Mouse (Mus musculus): Measurements from ENCODE around the gene Cbx5. TPM values are rescaled to one million over a fixed set of nuclear protein-coding genes. Genes with fewer than 3 reads are reported as not detected.
A peak's percentile ranks its signal among the peaks of the same experiment; 100 is the strongest.

The Cbx5 gene
- polyA plus RNA-seq, 1 experiment from 2014 or later, result 98.0 TPM

DNA sequence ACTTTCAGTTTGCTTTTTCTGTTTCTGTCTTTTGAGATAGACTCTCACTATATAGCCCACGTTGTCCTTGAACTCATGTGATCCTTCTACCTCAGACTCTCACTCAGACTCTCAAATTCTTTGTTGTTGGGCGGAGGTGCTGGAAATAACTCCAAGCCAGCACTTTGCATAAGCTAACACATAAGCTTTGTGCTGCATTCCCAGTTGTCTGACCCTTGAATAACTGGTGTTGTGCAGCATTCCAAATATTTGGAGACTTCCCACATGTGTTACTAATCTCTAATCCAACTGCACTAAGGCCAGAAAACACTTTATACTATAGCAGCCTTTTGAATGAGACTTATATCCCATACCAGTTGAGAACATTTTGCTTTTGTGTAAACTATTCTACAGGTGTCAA, 10.7 kb downstream of the Cbx5 start:
- Histone ChIP-seq H3K27me3 (replicated peaks) (no peaks in the 10 kb centered on the region), H3K4me3 (replicated peaks) (no peak overlapping the region), H3K36me3 (no peaks in the 10 kb centered on the region), H3K4me2 (replicated peaks) (no peak overlapping the region), H3K9ac (no peak overlapping the region), H3K4me1 (replicated peaks) (no peaks in the 10 kb centered on the region), H3K27ac (no peak overlapping the region), H3K9me3 (no peaks in the 10 kb centered on the region)
- ATAC-seq, result no peak
- 41% methylated on average over 2 of the region's 2 CpGs for WGBS

DNA sequence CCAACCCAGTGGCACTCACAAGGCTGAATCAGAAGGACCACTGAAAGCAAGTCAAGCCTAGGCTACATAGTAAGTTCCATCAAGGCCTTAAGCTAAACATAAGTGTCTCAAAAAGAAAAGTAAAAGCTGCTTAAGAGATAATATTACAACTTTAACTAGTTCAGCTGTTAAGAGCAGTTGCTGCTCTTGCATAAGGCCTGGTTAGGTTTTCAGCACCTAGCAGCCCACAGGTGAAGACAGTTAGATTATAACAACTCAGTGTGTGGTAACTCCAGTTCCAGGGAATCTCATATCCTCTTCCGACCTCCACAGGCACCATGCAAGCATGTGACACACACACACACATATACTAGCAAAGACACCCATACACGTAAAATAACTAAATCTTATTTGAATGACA, 12.0 kb downstream of the Cbx5 start:
- Histone ChIP-seq H3K9me3 (no peaks in the 10 kb centered on the region), H3K27ac (no peak overlapping the region), H3K4me2 (replicated peaks) (no peak overlapping the region), H3K27me3 (replicated peaks) (no peaks in the 10 kb centered on the region), H3K4me3 (replicated peaks) (no peak overlapping the region), H3K4me1 (replicated peaks) (no peaks in the 10 kb centered on the region), H3K36me3 (no peaks in the 10 kb centered on the region), H3K9ac (no peak overlapping the region)
- no peak for ATAC-seq
- WGBS, result 70% methylated on average over 2 of the region's 2 CpGs

DNA sequence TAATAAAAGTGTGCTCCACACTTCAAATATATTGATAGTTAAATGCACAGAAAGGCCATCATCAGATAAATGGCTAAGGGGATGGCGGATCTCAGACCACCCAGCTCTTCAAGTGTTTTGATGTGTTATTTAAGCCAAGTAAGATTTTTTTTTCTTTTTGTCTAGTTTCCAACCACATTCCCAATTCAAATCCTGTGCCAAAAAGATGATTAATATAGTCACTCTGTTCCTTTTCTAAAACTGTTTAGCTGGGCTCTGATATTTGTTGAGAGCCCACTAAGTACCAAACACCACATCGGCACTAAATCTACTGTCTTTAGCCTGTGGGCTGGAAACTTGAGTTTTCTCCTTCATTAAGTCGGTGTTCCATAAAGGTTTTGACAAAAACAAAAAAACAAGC, 12.6 kb downstream of the Cbx5 start:
- Histone ChIP-seq H3K9ac (no peak overlapping the region), H3K9me3 (no peaks in the 10 kb centered on the region), H3K4me2 (replicated peaks) (no peak overlapping the region), H3K4me3 (replicated peaks) (no peak overlapping the region), H3K27me3 (replicated peaks) (no peaks in the 10 kb centered on the region), H3K4me1 (replicated peaks) (no peaks in the 10 kb centered on the region), H3K36me3 (no peaks in the 10 kb centered on the region), H3K27ac (no peak overlapping the region)
- no peak for ATAC-seq
- 63% methylated on average over 3 of the region's 3 CpGs for WGBS

DNA sequence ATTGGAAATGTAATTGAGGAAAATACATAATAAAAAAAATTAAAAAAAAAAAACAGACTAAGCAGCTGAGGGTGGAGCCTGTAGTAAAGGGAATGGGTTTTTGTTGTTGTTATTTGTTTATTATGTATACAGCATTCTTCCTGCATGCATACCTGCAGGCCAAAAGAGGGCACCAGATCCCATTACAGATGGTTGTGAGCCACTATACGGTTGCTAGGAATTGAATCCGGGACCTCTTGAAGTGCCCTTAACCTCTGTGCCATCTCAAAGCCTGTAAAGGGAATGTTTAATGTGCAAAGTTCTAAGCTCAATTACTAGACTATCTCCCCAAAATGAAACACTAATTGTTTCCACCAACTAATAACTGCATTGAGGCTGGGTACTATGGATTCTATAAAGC, 15.5 kb downstream of the Cbx5 start:
- no peaks in the 10 kb centered on the region for H3K36me3 ChIP-seq
- ATAC-seq, result no peak
- H3K27ac ChIP-seq, result no peak overlapping the region
- H3K4me1 ChIP-seq (replicated peaks), result peaks cover 8% of the 10 kb centered on the region
- H3K4me3 ChIP-seq (replicated peaks), result no peak overlapping the region
- no peak overlapping the region for H3K4me2 ChIP-seq (replicated peaks)
- no peaks in the 10 kb centered on the region for H3K9me3 ChIP-seq
- 86% methylated on average over 2 of the region's 2 CpGs for WGBS
- H3K9ac ChIP-seq, result no peak overlapping the region
- no peaks in the 10 kb centered on the region for H3K27me3 ChIP-seq (replicated peaks)

DNA sequence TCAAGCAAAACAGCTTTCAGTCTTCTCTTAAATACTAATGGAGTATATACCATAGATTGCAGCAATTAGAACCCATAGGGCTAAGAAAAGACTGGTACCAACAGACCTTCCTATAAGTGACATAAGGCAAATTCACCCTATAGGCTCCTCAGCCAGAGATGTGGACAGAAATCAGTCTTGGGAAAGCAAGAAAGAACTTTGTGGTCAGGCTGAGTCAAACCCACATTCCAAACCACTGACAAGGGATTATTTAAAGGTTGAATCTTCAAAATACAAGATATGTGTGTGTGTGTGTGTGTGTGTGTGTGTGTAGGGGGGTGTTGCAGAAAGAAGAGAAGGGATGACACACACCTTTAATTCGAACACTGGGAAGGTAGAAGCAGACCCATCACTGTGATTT, 18.2 kb downstream of the Cbx5 start:
- Histone ChIP-seq H3K27me3 (replicated peaks) (no peaks in the 10 kb centered on the region), H3K4me2 (replicated peaks) (no peak overlapping the region)
- 53% methylated on average over 1 of the region's 1 CpGs for WGBS

DNA sequence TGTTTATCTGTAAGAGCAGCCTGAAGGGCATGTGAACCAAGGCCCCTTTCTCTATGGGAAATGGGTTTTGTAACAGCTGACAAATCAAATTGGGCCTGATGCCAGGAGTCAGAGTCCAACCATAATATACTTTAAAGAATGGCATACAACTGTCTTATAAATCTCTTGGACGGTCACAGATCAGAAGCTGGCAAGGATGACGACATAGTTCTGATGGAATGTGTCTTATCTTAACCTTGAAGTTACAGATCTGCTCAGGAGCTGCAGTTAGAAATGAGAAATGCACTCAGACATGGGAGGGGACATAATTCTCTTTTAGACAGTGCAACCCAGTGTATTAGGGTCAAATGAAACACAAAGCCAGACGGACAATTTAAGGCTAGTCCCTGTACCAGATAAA, 18.8 kb downstream of the Cbx5 start:
- no peak overlapping the region for H3K9ac ChIP-seq
- H3K27me3 ChIP-seq (replicated peaks), result no peaks in the 10 kb centered on the region
- H3K27ac ChIP-seq, result no peak overlapping the region
- peaks cover 13% of the 10 kb centered on the region for H3K4me1 ChIP-seq (replicated peaks)
- peak; percentile 85 for ATAC-seq
- no peak overlapping the region for H3K4me2 ChIP-seq (replicated peaks)
- no peak overlapping the region for H3K4me3 ChIP-seq (replicated peaks)
- WGBS, result 16% methylated on average over 3 of the region's 3 CpGs
- no peaks in the 10 kb centered on the region for H3K36me3 ChIP-seq
- H3K9me3 ChIP-seq, result no peaks in the 10 kb centered on the region

More for the DNA sequence above, 18.2 kb downstream of the Cbx5 start:
- H3K4me3 ChIP-seq (replicated peaks), result no peak overlapping the region
- no peak overlapping the region for H3K9ac ChIP-seq
- H3K9me3 ChIP-seq, result no peaks in the 10 kb centered on the region
- H3K27ac ChIP-seq, result no peak overlapping the region
- H3K4me1 ChIP-seq (replicated peaks), result peaks cover 8% of the 10 kb centered on the region
- ATAC-seq, result no peak
- H3K36me3 ChIP-seq, result no peaks in the 10 kb centered on the region

DNA sequence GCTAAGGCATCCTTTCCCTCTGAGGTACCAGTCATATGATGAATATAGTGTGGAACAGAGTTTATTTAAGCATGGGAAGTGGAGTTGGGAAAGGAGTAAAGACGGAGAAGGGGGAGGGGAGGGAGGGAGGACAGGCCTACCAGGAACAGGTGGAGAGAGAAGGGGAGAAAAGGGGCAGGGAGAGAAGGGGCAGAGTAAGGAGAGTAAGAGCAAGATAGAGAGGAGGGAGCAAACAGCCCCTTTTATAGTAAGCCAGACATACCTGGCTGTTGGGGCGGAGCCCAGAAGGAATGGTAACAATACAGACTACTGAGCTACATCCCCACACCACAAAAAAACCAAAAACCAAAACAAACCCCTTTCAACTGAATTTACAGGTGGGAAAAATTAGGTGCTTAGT, 23.6 kb downstream of the Cbx5 start:
- Histone ChIP-seq H3K27ac (peak overlapping the region; percentile 80; the same call in 1 of the 2 replicates), H3K27me3 (replicated peaks) (no peaks in the 10 kb centered on the region), H3K36me3 (peaks cover 9% of the 10 kb centered on the region), H3K9ac (no peak overlapping the region), H3K4me3 (replicated peaks) (no peak overlapping the region), H3K4me1 (replicated peaks) (peaks cover 12% of the 10 kb centered on the region), H3K4me2 (replicated peaks) (peak overlapping the region; percentile 63), H3K9me3 (no peaks in the 10 kb centered on the region)
- 22% methylated on average over 2 of the region's 2 CpGs for WGBS
- peak; percentile 4; the same call in 1 of the 2 replicates for ATAC-seq

- under 1% methylated on average over 15 of the region's 15 CpGs for WGBS
- H3K4me2 ChIP-seq (replicated peaks), result peak overlapping the region; percentile 63
- no peaks in the 10 kb centered on the region for H3K27me3 ChIP-seq (replicated peaks)
- H3K9ac ChIP-seq, result peak overlapping the region; percentile 18
- peak overlapping the region; percentile 28 for H3K4me3 ChIP-seq (replicated peaks)
- peaks cover 9% of the 10 kb centered on the region for H3K4me1 ChIP-seq (replicated peaks)
- peaks cover 14% of the 10 kb centered on the region for H3K36me3 ChIP-seq
- ATAC-seq, result peak; percentile 95
- peak overlapping the region; percentile 80 for H3K27ac ChIP-seq
- no peaks in the 10 kb centered on the region for H3K9me3 ChIP-seq
Observed at GRCm38 (mm10) chr15:103214971-103215907, 24.4 kb downstream of the Cbx5 start.

DNA sequence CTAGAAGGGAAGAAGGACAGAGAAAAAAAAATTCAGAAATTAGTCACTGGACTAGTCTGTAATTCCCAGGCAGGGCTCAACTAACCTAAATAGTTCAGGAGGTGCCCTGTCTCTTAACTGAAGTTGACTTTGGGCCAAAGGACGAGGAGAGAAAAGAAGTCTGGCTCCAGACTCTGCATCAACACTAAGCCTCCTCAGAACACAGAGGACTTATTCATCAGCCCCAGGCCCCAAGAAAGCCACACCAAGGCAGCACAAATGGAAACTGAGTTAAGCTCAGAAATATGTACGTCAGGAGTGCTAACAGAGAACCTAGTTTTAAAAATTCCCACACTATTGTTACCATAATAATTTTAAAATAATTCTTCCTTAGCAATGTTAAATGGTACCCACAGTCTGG, 25.5 kb downstream of the Cbx5 start:
- Histone ChIP-seq H3K4me2 (replicated peaks) (peak overlapping the region; percentile 36; the same call in 1 of the 2 replicates), H3K27me3 (replicated peaks) (no peaks in the 10 kb centered on the region), H3K9ac (peak overlapping the region; percentile 15; the same call in 1 of the 2 replicates), H3K36me3 (peaks cover 19% of the 10 kb centered on the region), H3K4me1 (replicated peaks) (peaks cover 9% of the 10 kb centered on the region), H3K9me3 (no peaks in the 10 kb centered on the region), H3K27ac (peak overlapping the region; percentile 54; the same call in 1 of the 2 replicates), H3K4me3 (replicated peaks) (0 out of 2 replicates have a peak overlapping the region, but pooled peaks have one; percentile 7)
- WGBS, result 42% methylated on average over 2 of the region's 2 CpGs
- ATAC-seq, result no peak

DNA sequence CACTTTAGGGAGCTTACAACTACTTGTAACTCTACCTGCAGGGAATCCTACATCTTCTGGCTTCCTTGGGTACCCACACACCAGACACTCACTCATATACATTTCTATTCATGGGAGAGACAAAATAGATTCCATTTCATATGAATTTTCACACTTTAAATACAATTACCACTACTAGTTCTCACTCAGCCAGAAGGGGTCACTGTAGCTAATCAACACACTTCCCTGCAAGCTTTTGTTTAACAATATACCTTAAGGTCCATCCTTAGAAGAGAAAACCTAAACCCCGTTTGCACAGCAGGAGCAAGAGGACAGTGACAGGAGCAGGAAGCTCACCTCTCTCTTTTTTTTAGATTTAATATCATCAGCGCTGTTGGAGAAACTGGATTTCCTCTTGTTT, 34.5 kb downstream of the Cbx5 start:
- Histone ChIP-seq H3K4me2 (replicated peaks) (no peak overlapping the region), H3K4me3 (replicated peaks) (no peak overlapping the region), H3K9me3 (no peaks in the 10 kb centered on the region), H3K36me3 (peaks cover 18% of the 10 kb centered on the region), H3K27ac (no peak overlapping the region), H3K9ac (no peak overlapping the region), H3K27me3 (replicated peaks) (no peaks in the 10 kb centered on the region), H3K4me1 (replicated peaks) (no peaks in the 10 kb centered on the region)
- 51% methylated on average over 2 of the region's 2 CpGs for WGBS
- no peak for ATAC-seq

DNA sequence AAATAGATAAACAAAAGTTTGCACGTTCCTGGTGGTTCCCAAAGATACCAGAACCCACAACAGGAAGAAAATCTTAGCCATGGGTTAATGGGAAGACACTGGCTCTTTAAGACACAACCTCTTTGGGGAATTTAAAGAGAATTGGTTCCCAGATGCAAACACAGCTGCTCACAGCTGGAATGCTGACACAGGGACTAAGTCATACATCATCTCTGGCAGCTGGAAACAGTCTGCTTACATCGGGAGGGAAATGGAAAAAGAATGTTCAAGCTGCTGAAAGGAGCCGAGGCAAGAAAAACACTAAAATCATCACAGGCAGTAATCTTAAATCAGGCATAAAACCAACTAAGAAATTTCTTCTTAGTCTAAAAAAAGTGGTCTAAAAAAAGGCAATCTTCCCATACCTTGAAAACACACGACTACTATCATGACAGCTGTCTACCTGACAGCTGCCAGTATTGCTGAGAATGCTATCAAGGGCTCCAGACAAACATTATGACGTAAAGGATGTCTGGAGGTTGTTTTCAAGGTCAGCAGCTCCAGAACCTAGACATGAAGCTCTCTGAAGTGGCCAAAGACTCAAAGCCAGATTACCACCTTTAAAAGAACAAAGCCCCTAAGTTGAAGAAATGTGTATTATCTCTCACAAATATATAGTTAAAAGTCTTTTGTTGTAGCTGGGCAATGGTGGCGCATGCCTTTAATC, 37.4 kb downstream of the Cbx5 start:
- Histone ChIP-seq H3K9ac (no peak overlapping the region), H3K36me3 (peaks cover 16% of the 10 kb centered on the region; the same call in 1 of the 2 replicates), H3K4me3 (replicated peaks) (no peak overlapping the region), H3K9me3 (no peaks in the 10 kb centered on the region), H3K27me3 (replicated peaks) (no peaks in the 10 kb centered on the region), H3K4me1 (replicated peaks) (no peaks in the 10 kb centered on the region), H3K4me2 (replicated peaks) (no peak overlapping the region), H3K27ac (no peak overlapping the region)
- 29% methylated on average over 6 of the region's 6 CpGs for WGBS
- ATAC-seq, result peak; percentile 47; the same call in 1 of the 2 replicates

- H3K27me3 ChIP-seq (replicated peaks), result no peaks in the 10 kb centered on the region
- 81% methylated on average over 4 of the region's 4 CpGs for WGBS
- H3K4me1 ChIP-seq (replicated peaks), result no peaks in the 10 kb centered on the region
- H3K4me3 ChIP-seq (replicated peaks), result no peak overlapping the region
- no peak overlapping the region for H3K27ac ChIP-seq
- no peak for ATAC-seq
- no peaks in the 10 kb centered on the region for H3K9me3 ChIP-seq
- H3K36me3 ChIP-seq, result peaks cover 11% of the 10 kb centered on the region; the same call in 1 of the 2 replicates
- H3K9ac ChIP-seq, result no peak overlapping the region
- no peak overlapping the region for H3K4me2 ChIP-seq (replicated peaks)
Observed at GRCm38 (mm10) chr15:103197785-103198184, 41.8 kb downstream of the Cbx5 start.
